Mouse (Mus musculus): ENCODE results near the gene Lamp2. TPM values are rescaled to one million over a fixed set of nuclear protein-coding genes. Genes with fewer than 3 reads are reported as not detected.

The Lamp2 gene
- polyA plus RNA-seq, 1 experiment from 2014 or later, result 182 TPM

- Histone ChIP-seq H3K9me3 (replicated peaks; ENCODE audit: control insufficient read depth, low read length) (no peaks in the 10 kb centered on the region), H3K27me3 (ENCODE audit: control insufficient read depth, insufficient read depth, low read length) (no peaks in the 10 kb centered on the region), H3K4me2 (ENCODE audit: low read depth, low read length) (no peak overlapping the region), H3K27ac (ENCODE audit: low read length) (no peak overlapping the region), H3K4me3 (replicated peaks; ENCODE audit: low read length) (no peak overlapping the region), H3K4me1 (ENCODE audit: control insufficient read depth, insufficient read depth, low read length) (no peaks in the 10 kb centered on the region), H3K36me3 (ENCODE audit: control insufficient read depth, insufficient read depth, low read length) (no peaks in the 10 kb centered on the region), H3K9ac (ENCODE audit: low read length) (no peak overlapping the region)
- 82% methylated on average over 5 of the region's 5 CpGs for WGBS
- no peak for ATAC-seq (ENCODE audit: insufficient read depth, low FRiP score)
These were observed 5.8 kb upstream of the Lamp2 start for GRCm38 (mm10) chrX:38462101-38462500.

- Histone ChIP-seq H3K27ac (ENCODE audit: low read length) (no peak overlapping the region), H3K27me3 (ENCODE audit: control insufficient read depth, insufficient read depth, low read length) (no peaks in the 10 kb centered on the region), H3K4me2 (ENCODE audit: low read depth, low read length) (no peak overlapping the region), H3K36me3 (ENCODE audit: control insufficient read depth, insufficient read depth, low read length) (no peaks in the 10 kb centered on the region), H3K9me3 (replicated peaks; ENCODE audit: control insufficient read depth, low read length) (no peaks in the 10 kb centered on the region), H3K4me1 (ENCODE audit: control insufficient read depth, insufficient read depth, low read length) (no peaks in the 10 kb centered on the region), H3K9ac (ENCODE audit: low read length) (no peak overlapping the region), H3K4me3 (replicated peaks; ENCODE audit: low read length) (no peak overlapping the region)
- 32% methylated on average over 3 of the region's 3 CpGs for WGBS
- no peak for ATAC-seq (ENCODE audit: insufficient read depth, low FRiP score)
These were observed 4.6 kb upstream of the Lamp2 start for GRCm38 (mm10) chrX:38460887-38461286.

- no peak overlapping the region for H3K27ac ChIP-seq (ENCODE audit: low read length)
- H3K4me1 ChIP-seq (ENCODE audit: control insufficient read depth, insufficient read depth, low read length), result peaks cover 2% of the 10 kb centered on the region; the same call in 1 of the 2 replicates
- no peak overlapping the region for H3K4me2 ChIP-seq (ENCODE audit: low read depth, low read length)
- ATAC-seq (ENCODE audit: insufficient read depth, low FRiP score), result no peak
- H3K9me3 ChIP-seq (replicated peaks; ENCODE audit: control insufficient read depth, low read length), result no peaks in the 10 kb centered on the region
- no peaks in the 10 kb centered on the region for H3K27me3 ChIP-seq (ENCODE audit: control insufficient read depth, insufficient read depth, low read length)
- H3K9ac ChIP-seq (ENCODE audit: low read length), result no peak overlapping the region
- 77% methylated on average over 8 of the region's 8 CpGs for WGBS
- no peaks in the 10 kb centered on the region for H3K36me3 ChIP-seq (ENCODE audit: control insufficient read depth, insufficient read depth, low read length)
- no peak overlapping the region for H3K4me3 ChIP-seq (replicated peaks; ENCODE audit: low read length)
These were observed 2.8 kb upstream of the Lamp2 start for GRCm38 (mm10) chrX:38459076-38459475.

GRCm38 (mm10) chrX:38456635-38457006 is 367 bp upstream of the Lamp2 start:
- Histone ChIP-seq H3K9ac (ENCODE audit: low read length) (no peak overlapping the region), H3K36me3 (ENCODE audit: control insufficient read depth, insufficient read depth, low read length) (no peaks in the 10 kb centered on the region), H3K9me3 (replicated peaks; ENCODE audit: control insufficient read depth, low read length) (no peaks in the 10 kb centered on the region), H3K4me3 (replicated peaks; ENCODE audit: low read length) (no peak overlapping the region), H3K27me3 (ENCODE audit: control insufficient read depth, insufficient read depth, low read length) (no peaks in the 10 kb centered on the region), H3K27ac (ENCODE audit: low read length) (no peak overlapping the region), H3K4me2 (ENCODE audit: low read depth, low read length) (no peak overlapping the region), H3K4me1 (ENCODE audit: control insufficient read depth, insufficient read depth, low read length) (peaks cover 2% of the 10 kb centered on the region; the same call in 1 of the 2 replicates)
- ATAC-seq (ENCODE audit: insufficient read depth, low FRiP score), result no peak
- WGBS, result 24% methylated on average over 3 of the region's 3 CpGs

- 19% methylated on average over 7 of the region's 7 CpGs for WGBS
- peak overlapping the region; percentile 63 for H3K4me3 ChIP-seq (replicated peaks; ENCODE audit: low read length)
These were observed 780 bp downstream of the Lamp2 start for GRCm38 (mm10) chrX:38455474-38455873.

GRCm38 (mm10) chrX:38454900-38455299 is 1.4 kb downstream of the Lamp2 start:
- Histone ChIP-seq H3K27me3 (ENCODE audit: control insufficient read depth, insufficient read depth, low read length) (no peaks in the 10 kb centered on the region), H3K9ac (ENCODE audit: low read length) (peak overlapping the region; percentile 81), H3K36me3 (ENCODE audit: control insufficient read depth, insufficient read depth, low read length) (peaks cover 3% of the 10 kb centered on the region; the same call in 1 of the 2 replicates), H3K27ac (ENCODE audit: low read length) (no peak overlapping the region), H3K9me3 (replicated peaks; ENCODE audit: control insufficient read depth, low read length) (no peaks in the 10 kb centered on the region), H3K4me2 (ENCODE audit: low read depth, low read length) (peak overlapping the region; percentile 55), H3K4me1 (ENCODE audit: control insufficient read depth, insufficient read depth, low read length) (peaks cover 2% of the 10 kb centered on the region; the same call in 1 of the 2 replicates), H3K4me3 (replicated peaks; ENCODE audit: low read length) (peak overlapping the region; percentile 63)
- ATAC-seq (ENCODE audit: insufficient read depth, low FRiP score), result no peak
- WGBS, result 7% methylated on average over 2 of the region's 2 CpGs

More at GRCm38 (mm10) chrX:38455474-38455873, 780 bp downstream of the Lamp2 start:
- Histone ChIP-seq H3K9me3 (replicated peaks; ENCODE audit: control insufficient read depth, low read length) (no peaks in the 10 kb centered on the region), H3K4me2 (ENCODE audit: low read depth, low read length) (peak overlapping the region; percentile 55), H3K4me1 (ENCODE audit: control insufficient read depth, insufficient read depth, low read length) (peaks cover 2% of the 10 kb centered on the region; the same call in 1 of the 2 replicates), H3K27me3 (ENCODE audit: control insufficient read depth, insufficient read depth, low read length) (no peaks in the 10 kb centered on the region), H3K36me3 (ENCODE audit: control insufficient read depth, insufficient read depth, low read length) (no peaks in the 10 kb centered on the region), H3K9ac (ENCODE audit: low read length) (peak overlapping the region; percentile 81), H3K27ac (ENCODE audit: low read length) (peak overlapping the region; percentile 84)
- 0 out of 2 replicates have a peak, but pooled peaks have one; percentile 12 for ATAC-seq (ENCODE audit: insufficient read depth, low FRiP score)

- Histone ChIP-seq H3K9ac (ENCODE audit: low read length) (no peak overlapping the region), H3K9me3 (replicated peaks; ENCODE audit: control insufficient read depth, low read length) (no peaks in the 10 kb centered on the region), H3K4me1 (ENCODE audit: control insufficient read depth, insufficient read depth, low read length) (peaks cover 2% of the 10 kb centered on the region; the same call in 1 of the 2 replicates), H3K4me2 (ENCODE audit: low read depth, low read length) (no peak overlapping the region), H3K27me3 (ENCODE audit: control insufficient read depth, insufficient read depth, low read length) (no peaks in the 10 kb centered on the region), H3K4me3 (replicated peaks; ENCODE audit: low read length) (no peak overlapping the region), H3K36me3 (ENCODE audit: control insufficient read depth, insufficient read depth, low read length) (peaks cover 6% of the 10 kb centered on the region; the same call in 1 of the 2 replicates), H3K27ac (ENCODE audit: low read length) (no peak overlapping the region)
- 74% methylated on average over 5 of the region's 5 CpGs for WGBS
- ATAC-seq (ENCODE audit: insufficient read depth, low FRiP score), result no peak
These were observed 2.3 kb downstream of the Lamp2 start for GRCm38 (mm10) chrX:38453924-38454323.

GRCm38 (mm10) chrX:38450476-38450875 is 5.8 kb downstream of the Lamp2 start:
- no peak for ATAC-seq (ENCODE audit: insufficient read depth, low FRiP score)
- peaks cover 2% of the 10 kb centered on the region; the same call in 1 of the 2 replicates for H3K4me1 ChIP-seq (ENCODE audit: control insufficient read depth, insufficient read depth, low read length)
- 80% methylated on average over 6 of the region's 6 CpGs for WGBS
- H3K9ac ChIP-seq (ENCODE audit: low read length), result no peak overlapping the region
- H3K36me3 ChIP-seq (ENCODE audit: control insufficient read depth, insufficient read depth, low read length), result peaks cover 6% of the 10 kb centered on the region; the same call in 1 of the 2 replicates
- H3K9me3 ChIP-seq (replicated peaks; ENCODE audit: control insufficient read depth, low read length), result no peaks in the 10 kb centered on the region
- H3K27me3 ChIP-seq (ENCODE audit: control insufficient read depth, insufficient read depth, low read length), result no peaks in the 10 kb centered on the region
- H3K27ac ChIP-seq (ENCODE audit: low read length), result no peak overlapping the region
- H3K4me3 ChIP-seq (replicated peaks; ENCODE audit: low read length), result no peak overlapping the region
- H3K4me2 ChIP-seq (ENCODE audit: low read depth, low read length), result no peak overlapping the region

GRCm38 (mm10) chrX:38445705-38446104 is 10.5 kb downstream of the Lamp2 start:
- H3K4me1 ChIP-seq (ENCODE audit: control insufficient read depth, insufficient read depth, low read length), result no peaks in the 10 kb centered on the region
- no peak for ATAC-seq (ENCODE audit: insufficient read depth, low FRiP score)
- H3K36me3 ChIP-seq (ENCODE audit: control insufficient read depth, insufficient read depth, low read length), result peaks cover 6% of the 10 kb centered on the region; the same call in 1 of the 2 replicates
- no peak overlapping the region for H3K4me3 ChIP-seq (replicated peaks; ENCODE audit: low read length)
- WGBS, result 80% methylated on average over 1 of the region's 1 CpGs
- no peak overlapping the region for H3K9ac ChIP-seq (ENCODE audit: low read length)
- no peak overlapping the region for H3K4me2 ChIP-seq (ENCODE audit: low read depth, low read length)
- peak overlapping the region; percentile 13; the same call in 1 of the 2 replicates for H3K27ac ChIP-seq (ENCODE audit: low read length)
- no peaks in the 10 kb centered on the region for H3K27me3 ChIP-seq (ENCODE audit: control insufficient read depth, insufficient read depth, low read length)
- H3K9me3 ChIP-seq (replicated peaks; ENCODE audit: control insufficient read depth, low read length), result no peaks in the 10 kb centered on the region

Data from stomach, embryonic 16.5 days (tissue).